Mouse (Mus musculus) MEL (cell line): ENCODE measurements around the gene Mgat5. TPM values are rescaled to one million over a fixed set of nuclear protein-coding genes. Genes with fewer than 3 reads are reported as not detected.
A peak's percentile ranks its signal among the peaks of the same experiment; 100 is the strongest.

Source experiments
- DNase-seq: peaks from one replicate; pipeline ENCODE4 v3.0.0; 2011; ENCODE audit warnings: low read depth, low spot score
- H3K27ac ChIP-seq: 2 replicates; pipeline ENCODE4 v1.5.1; 2012; ENCODE audit warnings: low read depth, mild to moderate bottlenecking, control low read depth, low read length, moderate library complexity; ENCODE audit not compliant: control insufficient read depth
- H3K27me3 ChIP-seq, 2 experiments: fragments of 150-350 bp in 1 of 2; sonication (generic) in 1 of 2; 2 replicates each; pipeline ENCODE4 v1.6.1; 2012; ENCODE audit warnings: low read length in 2 of 2, mild to moderate bottlenecking in 2 of 2, improper control_type of control experiment in 1 of 2, moderate library complexity in 1 of 2; ENCODE audit not compliant: insufficient read depth in 2 of 2, control insufficient read depth in 1 of 2
- H3K36me3 ChIP-seq, 2 experiments: 2 replicates each; pipeline ENCODE4 v1.6.1; 2012 to 2014; ENCODE audit warnings: low read length in 2 of 2, improper control_type of control experiment in 1 of 2, inconsistent platforms in 1 of 2, mild to moderate bottlenecking in 1 of 2; ENCODE audit not compliant: insufficient read depth in 2 of 2, control insufficient read depth in 1 of 2
- H3K4me1 ChIP-seq, 2 experiments: fragments of 150-350 bp in 1 of 2; sonication (generic) in 1 of 2; 2 replicates each; pipeline ENCODE4 v1.6.1; 2012; ENCODE audit warnings: low read length in 2 of 2, improper control_type of control experiment in 1 of 2, mild to moderate bottlenecking in 1 of 2; ENCODE audit not compliant: insufficient read depth in 2 of 2, control insufficient read depth in 1 of 2
- H3K4me3 ChIP-seq, 2 experiments: fragments of 150-350 bp in 1 of 2; sonication (generic) in 1 of 2; 2 replicates each; pipeline ENCODE4 v1.5.1; 2012; ENCODE audit warnings: low read depth in 2 of 2, low read length in 2 of 2, mild to moderate bottlenecking in 2 of 2, moderate library complexity in 2 of 2, control low read depth in 1 of 2, improper control_type of control experiment in 1 of 2; ENCODE audit not compliant: control insufficient read depth in 1 of 2, insufficient read depth in 1 of 2
- H3K79me2 ChIP-seq: 2 replicates; pipeline ENCODE4 v1.6.1; 2012; ENCODE audit warnings: mild to moderate bottlenecking, low read length, moderate library complexity; ENCODE audit not compliant: control insufficient read depth, poor library complexity, insufficient read depth
- H3K9ac ChIP-seq: 2 replicates; pipeline ENCODE4 v1.6.1; 2012; ENCODE audit warnings: low read depth, mild to moderate bottlenecking, control low read depth, low read length, moderate library complexity; ENCODE audit not compliant: control insufficient read depth, poor library complexity, severe bottlenecking
- H3K9me3 ChIP-seq: fragments of 150-350 bp; sonication (generic); replicated peaks from 2 replicates; pipeline ENCODE4 v1.6.1; 2012; ENCODE audit warnings: mild to moderate bottlenecking, low read length, improper control_type of control experiment, moderate library complexity; ENCODE audit not compliant: insufficient read depth
- BHLHE40 ChIP-seq: IDR thresholded peaks from 2 replicates; pipeline ENCODE4 v1.6.1; 2012; ENCODE audit warnings: low read depth, mild to moderate bottlenecking, inconsistent platforms, low read length, improper control_type of control experiment, borderline replicate concordance
- CTCF ChIP-seq, 3 experiments: IDR thresholded peaks in 2 of 3; conservative IDR thresholded peaks in 1 of 3; 2 replicates each; pipeline ENCODE4 v1.5.1; 2011 to 2012; ENCODE audit warnings: low read length in 3 of 3, low read depth in 2 of 3, mild to moderate bottlenecking in 2 of 3, improper control_type of control experiment in 1 of 3, inconsistent platforms in 1 of 3, mixed read lengths in 1 of 3, moderate library complexity in 1 of 3; ENCODE audit not compliant: control insufficient read depth in 1 of 3, insufficient read depth in 1 of 3, poor library complexity in 1 of 3, severe bottlenecking in 1 of 3
- E2F4 ChIP-seq: IDR thresholded peaks from 2 replicates; pipeline ENCODE4 v1.6.1; 2011; ENCODE audit warnings: low read depth, low read length, improper control_type of control experiment, borderline replicate concordance
- MAFK ChIP-seq: IDR thresholded peaks from 2 replicates; pipeline ENCODE4 v1.6.1; 2011; ENCODE audit warnings: low read depth, mild to moderate bottlenecking, low read length, improper control_type of control experiment, borderline replicate concordance
- MAX ChIP-seq: IDR thresholded peaks from 2 replicates; pipeline ENCODE4 v1.6.1; 2011; ENCODE audit warnings: low read length, improper control_type of control experiment
- MAZ ChIP-seq: IDR thresholded peaks from 2 replicates; pipeline ENCODE4 v1.6.1; 2012; ENCODE audit warnings: low read depth, mild to moderate bottlenecking, inconsistent platforms, low read length, improper control_type of control experiment
- MEF2A ChIP-seq: IDR thresholded peaks from 2 replicates; pipeline ENCODE4 v1.6.1; 2014; ENCODE audit warnings: low read depth, mild to moderate bottlenecking, inconsistent platforms, low read length, improper control_type of control experiment; ENCODE audit not compliant: poor library complexity, insufficient replicate concordance, severe bottlenecking; ENCODE audit errors: extremely low read depth
- RAD21 ChIP-seq: IDR thresholded peaks from 2 replicates; pipeline ENCODE4 v1.6.1; 2011; ENCODE audit warnings: mild to moderate bottlenecking, low read depth, low read length, improper control_type of control experiment
- SMC3 ChIP-seq: IDR thresholded peaks from 2 replicates; pipeline ENCODE4 v1.6.1; 2011; ENCODE audit warnings: low read depth, low read length, improper control_type of control experiment
- TBP ChIP-seq: IDR thresholded peaks from 2 replicates; pipeline ENCODE4 v1.8.0; 2011; ENCODE audit warnings: low read depth, low read length, improper control_type of control experiment
- USF2 ChIP-seq, 2 experiments: IDR thresholded peaks; 2 replicates each; pipeline ENCODE4 v1.6.1; 2011 to 2012; ENCODE audit warnings: improper control_type of control experiment in 2 of 2, low read length in 2 of 2, borderline replicate concordance in 1 of 2, inconsistent platforms in 1 of 2, low read depth in 1 of 2, mild to moderate bottlenecking in 1 of 2; ENCODE audit not compliant: insufficient read depth in 1 of 2
- ZC3H11A ChIP-seq: IDR thresholded peaks from 2 replicates; pipeline ENCODE4 v1.6.1; 2012; ENCODE audit warnings: low read depth, mild to moderate bottlenecking, inconsistent platforms, low read length, improper control_type of control experiment
- polyA plus RNA-seq, 2 experiments: library from polyadenylated mRNA; stranded (reverse) in 1 of 2; unstranded in 1 of 2; fragments of >175 nt in 1 of 2; fragments of >200 nt in 1 of 2; gene quantifications; 2 replicates each; pipeline versions ENCODE4 v1.2.1 to v1.2.4; 2012; ENCODE audit warnings: low replicate concordance in 2 of 2, low read depth in 1 of 2; ENCODE audit not compliant: insufficient read length in 2 of 2, insufficient read depth in 1 of 2, missing spikeins in 1 of 2
- total RNA-seq: library from RNA; depleted of rRNA; stranded (reverse); fragments of 300-350 nt; gene quantifications from 2 replicates; pipeline ENCODE4 v1.2.3, GENCODE M21; 2012

Mgat5 gene
- total and polyA plus RNA-seq, 3 experiments: 6.9 to 9.5 TPM; not detected in 1

GRCm38 (mm10) chr1:127484188-127484587 lies 279.4 kb downstream of the Mgat5 start:
- DNase-seq: no peak
- Histone ChIP-seq H3K9ac (no peak overlapping the region), H3K36me3 (no peaks in the 10 kb centered on the region), H3K4me1 (no peaks in the 10 kb centered on the region), H3K9me3 (no peaks in the 10 kb centered on the region), H3K4me3 (no peak overlapping the region), H3K27ac (no peak overlapping the region), H3K79me2 (no peaks in the 10 kb centered on the region), H3K27me3 (no peaks in the 10 kb centered on the region)
- no peak for TF ChIP-seq BHLHE40
- peak in 2 of 3 experiments; percentile 45 to 53; a peak in 5 of 6 replicates for TF ChIP-seq CTCF (IDR thresholded peaks at IDR 0.05 in 2 of 3, conservative IDR thresholded peaks at IDR 0.05 in 1 of 3; ENCODE audit: control insufficient read depth in 1 of 3, insufficient read depth in 1 of 3, low read depth in 2 of 3, low read length in 3 of 3, poor library complexity in 1 of 3, severe bottlenecking in 1 of 3)
- no peak for TF ChIP-seq MAFK
- TF ChIP-seq USF2 (IDR thresholded peaks at IDR 0.05; ENCODE audit: borderline replicate concordance in 1 of 2, insufficient read depth in 1 of 2, low read depth in 1 of 2, low read length in 2 of 2): no peak

GRCm38 (mm10) chr1:127484826-127485225 lies 280.0 kb downstream of the Mgat5 start:
- Histone ChIP-seq H3K9me3 (no peaks in the 10 kb centered on the region), H3K4me3 (no peak overlapping the region), H3K27me3 (no peaks in the 10 kb centered on the region), H3K4me1 (no peaks in the 10 kb centered on the region), H3K27ac (no peak overlapping the region), H3K9ac (no peak overlapping the region), H3K79me2 (no peaks in the 10 kb centered on the region), H3K36me3 (no peaks in the 10 kb centered on the region)
- peak; percentile 62 for DNase-seq
- TF ChIP-seq CTCF (IDR thresholded peaks at IDR 0.05 in 2 of 3, conservative IDR thresholded peaks at IDR 0.05 in 1 of 3; ENCODE audit: control insufficient read depth in 1 of 3, insufficient read depth in 1 of 3, low read depth in 2 of 3, low read length in 3 of 3, poor library complexity in 1 of 3, severe bottlenecking in 1 of 3): peak; percentile 73 to 89 (median 75)
- no peak for TF ChIP-seq MAFK
- TF ChIP-seq SMC3: peak; percentile 34; the same call in 1 of the 2 replicates
- TF ChIP-seq RAD21: peak; percentile 33

- Histone ChIP-seq H3K27me3 (no peaks in the 10 kb centered on the region), H3K4me1 (no peaks in the 10 kb centered on the region), H3K9ac (no peak overlapping the region), H3K27ac (no peak overlapping the region), H3K79me2 (no peaks in the 10 kb centered on the region), H3K9me3 (no peaks in the 10 kb centered on the region), H3K4me3 (no peak overlapping the region), H3K36me3 (no peaks in the 10 kb centered on the region)
- no peak for TF ChIP-seq MAX
- TF ChIP-seq MEF2A: no peak
- no peak for TF ChIP-seq TBP
- TF ChIP-seq MAZ: 0 out of 2 replicates have a peak, but pooled peaks have one; percentile 38
- TF ChIP-seq SMC3: peak; percentile 64
- TF ChIP-seq RAD21: peak; percentile 67
- peak; percentile 38 for TF ChIP-seq ZC3H11A
- no peak for TF ChIP-seq E2F4
- TF ChIP-seq MAFK: no peak
- peak; percentile 71 to 82 (median 79) for TF ChIP-seq CTCF (IDR thresholded peaks at IDR 0.05 in 2 of 3, conservative IDR thresholded peaks at IDR 0.05 in 1 of 3; ENCODE audit: control insufficient read depth in 1 of 3, insufficient read depth in 1 of 3, low read depth in 2 of 3, low read length in 3 of 3, poor library complexity in 1 of 3, severe bottlenecking in 1 of 3)
- peak; percentile 53 for DNase-seq
Observed at GRCm38 (mm10) chr1:127487161-127487560, 282.3 kb downstream of the Mgat5 start.
